7 mouse cellular contexts compared by ENCODE assay signal in the genomic region with DNA sequence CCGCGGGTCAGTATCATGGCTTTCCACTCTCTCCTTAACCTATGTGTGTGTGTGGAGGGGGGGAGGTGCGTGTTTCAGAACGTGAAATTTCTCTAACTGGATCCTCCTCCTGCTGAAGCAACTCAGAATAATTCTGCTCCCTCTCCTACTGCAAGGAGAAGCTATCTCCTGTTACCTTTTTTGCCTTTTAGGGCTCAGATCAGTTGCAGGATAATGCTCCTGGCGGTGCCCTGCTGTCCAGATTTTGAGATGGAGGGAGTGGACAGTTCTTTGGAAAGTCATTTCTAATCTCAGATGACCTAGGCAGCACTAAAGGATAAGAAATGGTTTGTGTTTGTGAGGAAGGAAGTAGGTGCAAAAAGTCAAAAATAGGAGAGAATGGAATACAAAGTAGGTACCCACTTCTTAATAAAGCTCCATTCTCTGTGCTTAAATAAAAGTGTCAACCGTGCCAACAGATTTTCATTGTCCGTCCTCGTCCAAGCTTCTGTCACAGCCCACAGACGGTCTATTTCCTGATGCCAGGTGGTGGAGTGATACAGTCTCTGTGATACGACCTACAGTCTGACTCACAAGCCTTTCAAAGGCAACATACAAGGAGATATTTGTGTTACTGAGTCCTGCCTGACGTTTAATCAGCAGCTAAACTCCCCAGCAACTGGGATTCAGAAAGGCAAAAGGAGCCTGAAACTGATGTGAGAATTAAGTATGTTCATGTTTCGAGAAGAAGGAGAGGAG. TPM values are rescaled to one million over a fixed set of nuclear protein-coding genes. Genes with fewer than 3 reads are reported as not detected.
DNase-seq lines count a peak whose midpoint lies in the region; ATAC-seq and TF ChIP-seq lines count a peak whose summit lies in the region.

No protein-coding gene starts in this region.

- intact Hi-C loops in gastrocnemius, postnatal 36 days (cut with DNase I): no loop called here

- DNase-seq in retina, embryonic 14.5 days (ENCODE audit: low spot score): peak; percentile 4
- no peak for DNase-seq in retina, postnatal 1 day
- DNase-seq in hindbrain, postnatal 0 days (ENCODE audit: low spot score): peak; percentile 3
- peak; percentile 12 for DNase-seq in midbrain, embryonic 10.5 days (ENCODE audit: low spot score)
- DNase-seq in urinary bladder, postnatal 36 days (ENCODE audit: low spot score in 2 of 2): no peak
- DNase-seq in gastrocnemius, postnatal 36 days: no peak

- no peak overlapping the region for H3K27ac ChIP-seq in embryonic facial prominence, embryonic 13.5 days
- H3K27ac ChIP-seq in hindbrain, postnatal 0 days: no peak overlapping the region
- peak overlapping the region; percentile 77 for H3K27ac ChIP-seq in midbrain, embryonic 10.5 days (replicated peaks)

- no peaks in the 10 kb centered on the region for H3K36me3 ChIP-seq in embryonic facial prominence, embryonic 13.5 days
- no peaks in the 10 kb centered on the region for H3K36me3 ChIP-seq in hindbrain, postnatal 0 days (ENCODE audit: insufficient read depth, low read length)
- no peaks in the 10 kb centered on the region for H3K36me3 ChIP-seq in midbrain, embryonic 10.5 days

- peaks cover 11% of the 10 kb centered on the region for H3K4me1 ChIP-seq in embryonic facial prominence, embryonic 13.5 days
- H3K4me1 ChIP-seq in hindbrain, postnatal 0 days (ENCODE audit: insufficient read depth, low read length): no peaks in the 10 kb centered on the region
- H3K4me1 ChIP-seq in midbrain, embryonic 10.5 days: peaks cover 14% of the 10 kb centered on the region

- peak overlapping the region; percentile 64 for H3K4me3 ChIP-seq in embryonic facial prominence, embryonic 13.5 days
- H3K4me3 ChIP-seq in hindbrain, postnatal 0 days (ENCODE audit: low read length): peak overlapping the region; percentile 71
- H3K4me3 ChIP-seq in midbrain, embryonic 10.5 days: peak overlapping the region; percentile 73

- ATAC-seq in embryonic facial prominence, embryonic 13.5 days (ENCODE audit: insufficient number of reproducible peaks, insufficient read depth, low FRiP score, low TSS enrichment, low read depth): no peak
- no peak for ATAC-seq in hindbrain, postnatal 0 days

- H3K27me3 ChIP-seq in embryonic facial prominence, embryonic 13.5 days: peaks cover 45% of the 10 kb centered on the region
- H3K27me3 ChIP-seq in hindbrain, postnatal 0 days (ENCODE audit: insufficient read depth, low read length): no peaks in the 10 kb centered on the region; the same call in 1 of the 2 replicates
- H3K27me3 ChIP-seq in midbrain, embryonic 10.5 days (ENCODE audit: low read depth, poor library complexity, severe bottlenecking): peaks cover 47% of the 10 kb centered on the region

- TF ChIP-seq CTCF in hindbrain, postnatal 0 days (IDR thresholded peaks at IDR 0.05; ENCODE audit: low read depth): no peak

- WGBS in embryonic facial prominence, embryonic 13.5 days: 28% methylated on average over 12 of the region's 12 CpGs
- 19% methylated on average over 12 of the region's 12 CpGs for WGBS in hindbrain, postnatal 0 days
- 36% methylated on average over 12 of the region's 12 CpGs for WGBS in midbrain, embryonic 10.5 days

- H3K9ac ChIP-seq in embryonic facial prominence, embryonic 13.5 days: peak overlapping the region; percentile 75
- H3K9ac ChIP-seq in hindbrain, postnatal 0 days (replicated peaks; ENCODE audit: low read length): peak overlapping the region; percentile 58

- H3K4me2 ChIP-seq in embryonic facial prominence, embryonic 13.5 days: peak overlapping the region; percentile 94
- H3K4me2 ChIP-seq in hindbrain, postnatal 0 days (ENCODE audit: low read depth, low read length): peak overlapping the region; percentile 98

- no peaks in the 10 kb centered on the region for H3K9me3 ChIP-seq in embryonic facial prominence, embryonic 13.5 days
- no peaks in the 10 kb centered on the region for H3K9me3 ChIP-seq in hindbrain, postnatal 0 days (ENCODE audit: low read length)
- no peaks in the 10 kb centered on the region for H3K9me3 ChIP-seq in midbrain, embryonic 10.5 days (replicated peaks)

RNA-seq across cellular contexts. Expression of a gene that starts 1.6 kb away (rescaled TPM):
- polyA plus RNA-seq in embryonic facial prominence, embryonic 13.5 days (2015; fragmentation: Nextera tagmentation; extraction: Ambion mirVana): 1.2 TPM in 2 replicates
- 1.8 and 8.1 TPM in 2 replicates for total RNA-seq in hindbrain, postnatal 0 days (2014; rRNA removed)
- 5.5 and 5.9 TPM in 2 replicates for polyA plus RNA-seq in hindbrain, postnatal 0 days (2015; fragmentation: Nextera tagmentation; extraction: Ambion mirVana)
- polyA plus RNA-seq in midbrain, embryonic 10.5 days (2016; fragmentation: Nextera tagmentation; extraction: Ambion mirVana): 0.57 and 0.99 TPM in 2 replicates
- total RNA-seq in gastrocnemius, postnatal 36 days (2021): 1 to 10 TPM in 1 of 2 experiments, under 1 TPM in 1; 0.47 to 1.1 TPM

RNA-seq across cellular contexts. Expression of a gene that starts 27.2 kb away (rescaled TPM):
- polyA plus RNA-seq in embryonic facial prominence, embryonic 13.5 days (2015; fragmentation: Nextera tagmentation; extraction: Ambion mirVana): not detected in 2 replicates
- total RNA-seq in hindbrain, postnatal 0 days (2014; rRNA removed): not detected in 2 replicates
- polyA plus RNA-seq in hindbrain, postnatal 0 days (2015; fragmentation: Nextera tagmentation; extraction: Ambion mirVana): not detected in 2 replicates
- not detected in 2 replicates for polyA plus RNA-seq in midbrain, embryonic 10.5 days (2016; fragmentation: Nextera tagmentation; extraction: Ambion mirVana)
- not detected for total RNA-seq in gastrocnemius, postnatal 36 days (2021)

RNA-seq across cellular contexts. Expression of a gene that starts 33.7 kb away (rescaled TPM):
- 5.9 and 6.2 TPM in 2 replicates for polyA plus RNA-seq in embryonic facial prominence, embryonic 13.5 days (2015; fragmentation: Nextera tagmentation; extraction: Ambion mirVana)
- 26.5 and 28.8 TPM in 2 replicates for total RNA-seq in hindbrain, postnatal 0 days (2014; rRNA removed)
- polyA plus RNA-seq in hindbrain, postnatal 0 days (2015; fragmentation: Nextera tagmentation; extraction: Ambion mirVana): 22.4 and 23.0 TPM in 2 replicates
- 4.6 and 6.4 TPM in 2 replicates for polyA plus RNA-seq in midbrain, embryonic 10.5 days (2016; fragmentation: Nextera tagmentation; extraction: Ambion mirVana)
- 1 to 10 TPM; 5.9 to 9.0 TPM for total RNA-seq in gastrocnemius, postnatal 36 days (2021)

Comparison
In these comparisons a context has a peak if more than half of its experiments do, and no peak if none do; other contexts are left out.
1. DNase-seq: peak in retina, embryonic 14.5 days (single experiment), hindbrain, postnatal 0 days (single experiment) and midbrain, embryonic 10.5 days (single experiment); none in retina, postnatal 1 day (single experiment), urinary bladder, postnatal 36 days (0 of 2) and gastrocnemius, postnatal 36 days (0 of 2).
2. Peak in every context shown above with its lines, with median percentiles within 50 percentile points of each other: H3K4me3 ChIP-seq.